Mouse (Mus musculus): Measurements from ENCODE around the gene Il1a. TPM values are rescaled to one million over a fixed set of nuclear protein-coding genes. Genes with fewer than 3 reads are reported as not detected.

The Il1a gene
- 0.21 and 0.25 TPM in 2 replicates for polyA plus RNA-seq (2015; fragmentation: Nextera tagmentation; extraction: Ambion mirVana)

GRCm38 (mm10) chr2:129309836-129310235 is at the start of gene Il1a:
Gene Il1a (minus strand): TSS chr2:129309972.
- Histone ChIP-seq H3K36me3 (ENCODE audit: control insufficient read depth, insufficient read depth, low read length) (no peaks in the 10 kb centered on the region), H3K4me3 (ENCODE audit: low read depth, low read length) (no peak within 1 kb of the TSS), H3K9me3 (replicated peaks; ENCODE audit: control insufficient read depth, low read length, poor library complexity, severe bottlenecking) (no peaks in the 10 kb centered on the region), H3K27ac (ENCODE audit: low read length) (no peak within 1 kb of the TSS), H3K4me2 (ENCODE audit: low read length) (no peak within 1 kb of the TSS), H3K27me3 (ENCODE audit: control insufficient read depth, insufficient read depth, low read depth, low read length) (no peaks in the 10 kb centered on the region), H3K4me1 (ENCODE audit: control insufficient read depth, insufficient read depth, low read length) (no peaks in the 10 kb centered on the region), H3K9ac (ENCODE audit: low read depth, low read length) (no peak within 1 kb of the TSS)
- WGBS = 83% methylated on average over 7 of the region's 7 CpGs
- ATAC-seq = no peak

GRCm38 (mm10) chr2:129338138-129338621 is 28.4 kb upstream of the Il1a start:
- Histone ChIP-seq H3K4me2 (ENCODE audit: low read length) (no peak overlapping the region), H3K36me3 (ENCODE audit: control insufficient read depth, insufficient read depth, low read length) (no peaks in the 10 kb centered on the region)
- 82% methylated on average over 6 of the region's 6 CpGs for WGBS

GRCm38 (mm10) chr2:129333471-129333870 is 23.7 kb upstream of the Il1a start:
- no peaks in the 10 kb centered on the region for H3K9me3 ChIP-seq (replicated peaks; ENCODE audit: control insufficient read depth, low read length, poor library complexity, severe bottlenecking)
- ATAC-seq = no peak
- H3K27me3 ChIP-seq (ENCODE audit: control insufficient read depth, insufficient read depth, low read depth, low read length) = no peaks in the 10 kb centered on the region
- H3K27ac ChIP-seq (ENCODE audit: low read length) = no peak overlapping the region
- no peak overlapping the region for H3K4me2 ChIP-seq (ENCODE audit: low read length)
- no peaks in the 10 kb centered on the region for H3K4me1 ChIP-seq (ENCODE audit: control insufficient read depth, insufficient read depth, low read length)
- no peaks in the 10 kb centered on the region for H3K36me3 ChIP-seq (ENCODE audit: control insufficient read depth, insufficient read depth, low read length)
- H3K4me3 ChIP-seq (ENCODE audit: low read depth, low read length) = no peak overlapping the region
- 58% methylated on average over 4 of the region's 4 CpGs for WGBS
- H3K9ac ChIP-seq (ENCODE audit: low read depth, low read length) = no peak overlapping the region

More at GRCm38 (mm10) chr2:129338138-129338621, 28.4 kb upstream of the Il1a start:
- Histone ChIP-seq H3K27me3 (ENCODE audit: control insufficient read depth, insufficient read depth, low read depth, low read length) (no peaks in the 10 kb centered on the region), H3K4me3 (ENCODE audit: low read depth, low read length) (no peak overlapping the region), H3K9me3 (replicated peaks; ENCODE audit: control insufficient read depth, low read length, poor library complexity, severe bottlenecking) (no peaks in the 10 kb centered on the region), H3K4me1 (ENCODE audit: control insufficient read depth, insufficient read depth, low read length) (no peaks in the 10 kb centered on the region), H3K27ac (ENCODE audit: low read length) (no peak overlapping the region), H3K9ac (ENCODE audit: low read depth, low read length) (no peak overlapping the region)
- ATAC-seq = no peak

GRCm38 (mm10) chr2:129330540-129330939 is 20.8 kb upstream of the Il1a start:
- H3K27me3 ChIP-seq (ENCODE audit: control insufficient read depth, insufficient read depth, low read depth, low read length) = no peaks in the 10 kb centered on the region

GRCm38 (mm10) chr2:129330024-129330423 is 20.3 kb upstream of the Il1a start:
- WGBS = 72% methylated on average over 7 of the region's 7 CpGs
- no peak for ATAC-seq

More at GRCm38 (mm10) chr2:129330540-129330939, 20.8 kb upstream of the Il1a start:
- H3K36me3 ChIP-seq (ENCODE audit: control insufficient read depth, insufficient read depth, low read length) = no peaks in the 10 kb centered on the region
- no peak overlapping the region for H3K4me2 ChIP-seq (ENCODE audit: low read length)
- no peak for ATAC-seq
- H3K9me3 ChIP-seq (replicated peaks; ENCODE audit: control insufficient read depth, low read length, poor library complexity, severe bottlenecking) = no peaks in the 10 kb centered on the region
- H3K4me1 ChIP-seq (ENCODE audit: control insufficient read depth, insufficient read depth, low read length) = no peaks in the 10 kb centered on the region
- no peak overlapping the region for H3K9ac ChIP-seq (ENCODE audit: low read depth, low read length)
- no peak overlapping the region for H3K4me3 ChIP-seq (ENCODE audit: low read depth, low read length)
- no peak overlapping the region for H3K27ac ChIP-seq (ENCODE audit: low read length)
- WGBS = 87% methylated on average over 13 of the region's 13 CpGs

GRCm38 (mm10) chr2:129328238-129328637 is 18.5 kb upstream of the Il1a start:
- no peaks in the 10 kb centered on the region for H3K4me1 ChIP-seq (ENCODE audit: control insufficient read depth, insufficient read depth, low read length)
- ATAC-seq = no peak
- 79% methylated on average over 4 of the region's 4 CpGs for WGBS
- no peak overlapping the region for H3K4me2 ChIP-seq (ENCODE audit: low read length)
- H3K9ac ChIP-seq (ENCODE audit: low read depth, low read length) = no peak overlapping the region
- H3K4me3 ChIP-seq (ENCODE audit: low read depth, low read length) = no peak overlapping the region
- no peaks in the 10 kb centered on the region for H3K36me3 ChIP-seq (ENCODE audit: control insufficient read depth, insufficient read depth, low read length)
- H3K27me3 ChIP-seq (ENCODE audit: control insufficient read depth, insufficient read depth, low read depth, low read length) = no peaks in the 10 kb centered on the region
- no peak overlapping the region for H3K27ac ChIP-seq (ENCODE audit: low read length)
- no peaks in the 10 kb centered on the region for H3K9me3 ChIP-seq (replicated peaks; ENCODE audit: control insufficient read depth, low read length, poor library complexity, severe bottlenecking)

More at GRCm38 (mm10) chr2:129330024-129330423, 20.3 kb upstream of the Il1a start:
- no peak overlapping the region for H3K4me3 ChIP-seq (ENCODE audit: low read depth, low read length)
- H3K4me2 ChIP-seq (ENCODE audit: low read length) = no peak overlapping the region
- no peaks in the 10 kb centered on the region for H3K36me3 ChIP-seq (ENCODE audit: control insufficient read depth, insufficient read depth, low read length)
- H3K9ac ChIP-seq (ENCODE audit: low read depth, low read length) = no peak overlapping the region
- H3K27ac ChIP-seq (ENCODE audit: low read length) = no peak overlapping the region
- H3K4me1 ChIP-seq (ENCODE audit: control insufficient read depth, insufficient read depth, low read length) = no peaks in the 10 kb centered on the region
- H3K9me3 ChIP-seq (replicated peaks; ENCODE audit: control insufficient read depth, low read length, poor library complexity, severe bottlenecking) = no peaks in the 10 kb centered on the region
- no peaks in the 10 kb centered on the region for H3K27me3 ChIP-seq (ENCODE audit: control insufficient read depth, insufficient read depth, low read depth, low read length)

- ATAC-seq = no peak
- no peak overlapping the region for H3K9ac ChIP-seq (ENCODE audit: low read depth, low read length)
- no peaks in the 10 kb centered on the region for H3K9me3 ChIP-seq (replicated peaks; ENCODE audit: control insufficient read depth, low read length, poor library complexity, severe bottlenecking)
- H3K4me2 ChIP-seq (ENCODE audit: low read length) = no peak overlapping the region
- H3K36me3 ChIP-seq (ENCODE audit: control insufficient read depth, insufficient read depth, low read length) = no peaks in the 10 kb centered on the region
- no peaks in the 10 kb centered on the region for H3K27me3 ChIP-seq (ENCODE audit: control insufficient read depth, insufficient read depth, low read depth, low read length)
- WGBS = 82% methylated on average over 3 of the region's 3 CpGs
- no peak overlapping the region for H3K27ac ChIP-seq (ENCODE audit: low read length)
- no peaks in the 10 kb centered on the region for H3K4me1 ChIP-seq (ENCODE audit: control insufficient read depth, insufficient read depth, low read length)
- no peak overlapping the region for H3K4me3 ChIP-seq (ENCODE audit: low read depth, low read length)
Observed at GRCm38 (mm10) chr2:129324216-129324615, 14.4 kb upstream of the Il1a start.

- H3K36me3 ChIP-seq (ENCODE audit: control insufficient read depth, insufficient read depth, low read length) = no peaks in the 10 kb centered on the region
- H3K27me3 ChIP-seq (ENCODE audit: control insufficient read depth, insufficient read depth, low read depth, low read length) = no peaks in the 10 kb centered on the region
- no peak overlapping the region for H3K4me2 ChIP-seq (ENCODE audit: low read length)
- no peaks in the 10 kb centered on the region for H3K9me3 ChIP-seq (replicated peaks; ENCODE audit: control insufficient read depth, low read length, poor library complexity, severe bottlenecking)
- WGBS = 68% methylated on average over 1 of the region's 1 CpGs
- H3K27ac ChIP-seq (ENCODE audit: low read length) = no peak overlapping the region
- no peak overlapping the region for H3K9ac ChIP-seq (ENCODE audit: low read depth, low read length)
- H3K4me1 ChIP-seq (ENCODE audit: control insufficient read depth, insufficient read depth, low read length) = no peaks in the 10 kb centered on the region
- no peak for ATAC-seq
- no peak overlapping the region for H3K4me3 ChIP-seq (ENCODE audit: low read depth, low read length)
Observed at GRCm38 (mm10) chr2:129322117-129322635, 12.4 kb upstream of the Il1a start.

- H3K27ac ChIP-seq (ENCODE audit: low read length) = no peak overlapping the region
- no peak overlapping the region for H3K9ac ChIP-seq (ENCODE audit: low read depth, low read length)
- no peak overlapping the region for H3K4me2 ChIP-seq (ENCODE audit: low read length)
- no peaks in the 10 kb centered on the region for H3K4me1 ChIP-seq (ENCODE audit: control insufficient read depth, insufficient read depth, low read length)
- WGBS = 86% methylated on average over 8 of the region's 8 CpGs
- H3K27me3 ChIP-seq (ENCODE audit: control insufficient read depth, insufficient read depth, low read depth, low read length) = no peaks in the 10 kb centered on the region
- no peaks in the 10 kb centered on the region for H3K9me3 ChIP-seq (replicated peaks; ENCODE audit: control insufficient read depth, low read length, poor library complexity, severe bottlenecking)
- ATAC-seq = no peak
- no peak overlapping the region for H3K4me3 ChIP-seq (ENCODE audit: low read depth, low read length)
- H3K36me3 ChIP-seq (ENCODE audit: control insufficient read depth, insufficient read depth, low read length) = no peaks in the 10 kb centered on the region
Observed at GRCm38 (mm10) chr2:129320033-129320605, 10.3 kb upstream of the Il1a start.

All from midbrain, embryonic 16.5 days (tissue).